Mouse (Mus musculus) liver, embryonic 16.5 days (tissue): Measurements from ENCODE around the gene Mgat4b. TPM values are rescaled to one million over a fixed set of nuclear protein-coding genes. Genes with fewer than 3 reads are reported as not detected.
A peak's percentile ranks its signal among the peaks of the same experiment; 100 is the strongest.

Experiments
- ATAC-seq: fragments of 200-750 bp; cut with Nextera tagmentation; 2 replicates; pipeline ENCODE4 v1.8.0; 2017; ENCODE audit warnings: low read depth, mild to moderate bottlenecking, moderate number of reproducible peaks, moderate library complexity
- H3K27ac ChIP-seq: fragments of 300-500 bp; sonication (generic); 2 replicates; pipeline ENCODE4 v1.5.1; 2014; ENCODE audit warnings: mild to moderate bottlenecking, low read length
- H3K27me3 ChIP-seq: fragments of 300-500 bp; sonication (generic); 2 replicates; pipeline ENCODE4 v1.6.1; 2014; ENCODE audit warnings: low read depth, low read length, mixed read lengths; ENCODE audit not compliant: control insufficient read depth, insufficient read depth
- H3K36me3 ChIP-seq: fragments of 300-500 bp; sonication (generic); 2 replicates; pipeline ENCODE4 v1.6.1; 2014; ENCODE audit warnings: mild to moderate bottlenecking; ENCODE audit not compliant: control insufficient read depth, insufficient read depth
- H3K4me1 ChIP-seq: fragments of 300-500 bp; sonication (generic); 2 replicates; pipeline ENCODE4 v1.6.1; 2014; ENCODE audit warnings: low read depth, low read length, mixed read lengths; ENCODE audit not compliant: control insufficient read depth
- H3K4me2 ChIP-seq: fragments of 300-500 bp; sonication (generic); 2 replicates; pipeline ENCODE4 v1.6.1; 2014; ENCODE audit warnings: low read depth, low read length, mixed read lengths
- H3K4me3 ChIP-seq: fragments of 300-500 bp; sonication (generic); 2 replicates; pipeline ENCODE4 v1.5.1; 2014; ENCODE audit warnings: low read depth, mild to moderate bottlenecking, low read length
- H3K9ac ChIP-seq: fragments of 300-500 bp; sonication (generic); 2 replicates; pipeline ENCODE4 v1.6.1; 2014; ENCODE audit warnings: low read depth, low read length
- H3K9me3 ChIP-seq: fragments of 300-500 bp; sonication (generic); replicated peaks from 2 replicates; pipeline ENCODE4 v1.6.1; 2016; ENCODE audit warnings: low read length; ENCODE audit not compliant: control insufficient read depth
- WGBS: fragments of 180-500 bp; shearing (Covaris S2); extraction: QIAGEN DNeasy Blood & Tissue Kit; methylation state at CpG from one replicate; pipeline ENCODE4 v1.1.7; 2014; ENCODE audit not compliant: insufficient replicate concordance; 5-methylcytosine and 5-hydroxymethylcytosine counted together
- polyA plus RNA-seq: library from polyadenylated mRNA; unstranded; fragments of >200 nt; fragmentation: Nextera tagmentation; extraction: Ambion mirVana; gene quantifications from 2 replicates; pipeline ENCODE4 v1.2.1, GENCODE M21; 2015

Mgat4b gene
- polyA plus RNA-seq, 1 experiment from 2014 or later: 3.1 TPM

GRCm38 (mm10) chr11:50236540-50236936 lies 25.8 kb downstream of the Mgat4b start:
- Histone ChIP-seq H3K4me2 (peak overlapping the region; percentile 97), H3K4me1 (peaks cover 32% of the 10 kb centered on the region), H3K9ac (peak overlapping the region; percentile 61), H3K27me3 (peaks cover 2% of the 10 kb centered on the region; the same call in 1 of the 2 replicates), H3K27ac (no peak overlapping the region), H3K36me3 (peaks cover 32% of the 10 kb centered on the region), H3K4me3 (peak overlapping the region; percentile 69), H3K9me3 (no peaks in the 10 kb centered on the region)
- peak; percentile 93 for ATAC-seq
- 1% methylated on average over 26 of the region's 27 CpGs for WGBS

- Histone ChIP-seq H3K4me3 (peak overlapping the region; percentile 69), H3K27ac (no peak overlapping the region), H3K27me3 (peaks cover 2% of the 10 kb centered on the region; the same call in 1 of the 2 replicates), H3K4me2 (peak overlapping the region; percentile 97), H3K9me3 (no peaks in the 10 kb centered on the region), H3K4me1 (peaks cover 32% of the 10 kb centered on the region), H3K36me3 (peaks cover 27% of the 10 kb centered on the region), H3K9ac (peak overlapping the region; percentile 61)
- WGBS: 2% methylated on average over 66 of the region's 66 CpGs
- ATAC-seq: peak; percentile 55
Observed at GRCm38 (mm10) chr11:50236937-50237835, 26.5 kb downstream of the Mgat4b start.

GRCm38 (mm10) chr11:50238324-50238723 lies 27.6 kb downstream of the Mgat4b start, which contains the start of gene Ltc4s:
Gene Ltc4s (minus strand): TSS chr11:50238616.
- Histone ChIP-seq H3K9ac (no peak within 1 kb of the TSS; the same call in 1 of the 2 replicates), H3K27me3 (peaks cover 2% of the 10 kb centered on the region; the same call in 1 of the 2 replicates), H3K9me3 (no peaks in the 10 kb centered on the region), H3K4me1 (peaks cover 32% of the 10 kb centered on the region), H3K36me3 (peaks cover 16% of the 10 kb centered on the region), H3K27ac (no peak within 1 kb of the TSS), H3K4me2 (peak within 1 kb of the TSS; percentile 97), H3K4me3 (peak within 1 kb of the TSS; percentile 69)
- no peak for ATAC-seq
- 13% methylated on average over 10 of the region's 10 CpGs for WGBS

- H3K9me3 ChIP-seq: no peaks in the 10 kb centered on the region
- H3K4me3 ChIP-seq: no peak overlapping the region
- no peak for ATAC-seq
- no peak overlapping the region for H3K9ac ChIP-seq
- H3K27ac ChIP-seq: 0 out of 2 replicates have a peak overlapping the region, but pooled peaks have one; percentile 14
- WGBS: 59% methylated on average over 9 of the region's 9 CpGs
- H3K27me3 ChIP-seq: peaks cover 2% of the 10 kb centered on the region; the same call in 1 of the 2 replicates
- no peak overlapping the region for H3K4me2 ChIP-seq
- H3K36me3 ChIP-seq: peaks cover 8% of the 10 kb centered on the region
- H3K4me1 ChIP-seq: peaks cover 32% of the 10 kb centered on the region
Observed at GRCm38 (mm10) chr11:50238821-50239791, 28.4 kb downstream of the Mgat4b start.

GRCm38 (mm10) chr11:50240235-50240911 lies 29.7 kb downstream of the Mgat4b start:
- no peak for ATAC-seq
- H3K4me1 ChIP-seq: peaks cover 32% of the 10 kb centered on the region
- H3K27ac ChIP-seq: no peak overlapping the region
- no peak overlapping the region for H3K4me3 ChIP-seq
- no peaks in the 10 kb centered on the region for H3K9me3 ChIP-seq
- no peak overlapping the region for H3K9ac ChIP-seq
- H3K4me2 ChIP-seq: no peak overlapping the region
- H3K36me3 ChIP-seq: no peaks in the 10 kb centered on the region
- 32% methylated on average over 7 of the region's 7 CpGs for WGBS
- H3K27me3 ChIP-seq: peaks cover 2% of the 10 kb centered on the region; the same call in 1 of the 2 replicates

GRCm38 (mm10) chr11:50243926-50244325 lies 33.2 kb downstream of the Mgat4b start:
- no peaks in the 10 kb centered on the region for H3K36me3 ChIP-seq
- no peak overlapping the region for H3K4me3 ChIP-seq
- H3K4me2 ChIP-seq: no peak overlapping the region
- no peak overlapping the region for H3K27ac ChIP-seq
- peaks cover 4% of the 10 kb centered on the region; the same call in 1 of the 2 replicates for H3K4me1 ChIP-seq
- H3K9me3 ChIP-seq: no peaks in the 10 kb centered on the region
- no peak for ATAC-seq
- no peak overlapping the region for H3K9ac ChIP-seq
- 41% methylated on average over 6 of the region's 6 CpGs for WGBS
- no peaks in the 10 kb centered on the region for H3K27me3 ChIP-seq

GRCm38 (mm10) chr11:50245269-50245668 lies 34.6 kb downstream of the Mgat4b start:
- H3K4me3 ChIP-seq: no peak overlapping the region
- no peaks in the 10 kb centered on the region for H3K36me3 ChIP-seq
- no peak overlapping the region for H3K9ac ChIP-seq
- H3K9me3 ChIP-seq: no peaks in the 10 kb centered on the region
- no peak overlapping the region for H3K4me2 ChIP-seq
- WGBS: 61% methylated on average over 5 of the region's 5 CpGs
- no peak overlapping the region for H3K27ac ChIP-seq
- no peak; the same call in 1 of the 2 replicates for ATAC-seq
- no peaks in the 10 kb centered on the region for H3K27me3 ChIP-seq
- peaks cover 4% of the 10 kb centered on the region; the same call in 1 of the 2 replicates for H3K4me1 ChIP-seq

- no peak overlapping the region for H3K4me3 ChIP-seq
- no peak overlapping the region for H3K9ac ChIP-seq
- no peak overlapping the region for H3K4me2 ChIP-seq
- ATAC-seq: no peak
- H3K4me1 ChIP-seq: no peaks in the 10 kb centered on the region
- 71% methylated on average over 7 of the region's 7 CpGs for WGBS
- no peaks in the 10 kb centered on the region for H3K9me3 ChIP-seq
- no peaks in the 10 kb centered on the region for H3K27me3 ChIP-seq
- H3K36me3 ChIP-seq: no peaks in the 10 kb centered on the region
- no peak overlapping the region for H3K27ac ChIP-seq
Observed at GRCm38 (mm10) chr11:50248473-50249171, 37.9 kb downstream of the Mgat4b start.
